Mouse (Mus musculus) C2C12 (cell line): ENCODE results near the gene Defb36.

Experiments
- CEBPB ChIP-seq: IDR thresholded peaks from one replicate; pipeline ENCODE4 v1.6.1; 2011; ENCODE audit warnings: low read depth, mild to moderate bottlenecking, control low read depth, moderate library complexity
- CTCF ChIP-seq: IDR thresholded peaks from one replicate; pipeline ENCODE4 v1.5.1; 2011; ENCODE audit not compliant: control insufficient read depth, insufficient read depth, insufficient read length
- FOSL1 ChIP-seq: IDR thresholded peaks from one replicate; pipeline ENCODE4 v1.8.0; 2011; ENCODE audit warnings: mild to moderate bottlenecking, low read length; ENCODE audit not compliant: poor library complexity, insufficient read depth, severe bottlenecking
- MAX ChIP-seq: IDR thresholded peaks from one replicate; pipeline ENCODE4 v1.6.1; 2011; ENCODE audit warnings: mild to moderate bottlenecking, control low read depth
- MYOD1 ChIP-seq: IDR thresholded peaks from one replicate; pipeline ENCODE4 v1.6.1; 2011; ENCODE audit warnings: low read depth; ENCODE audit not compliant: control insufficient read depth, insufficient read length
- MYOG ChIP-seq: IDR thresholded peaks from one replicate; pipeline ENCODE4 v1.6.1; 2011; ENCODE audit not compliant: control insufficient read depth, insufficient read length; ENCODE audit errors: extremely low read depth
- USF1 ChIP-seq: IDR thresholded peaks from one replicate; pipeline ENCODE4 v1.6.1; 2011; ENCODE audit warnings: low read depth, mild to moderate bottlenecking, control low read depth, moderate library complexity

DNA sequence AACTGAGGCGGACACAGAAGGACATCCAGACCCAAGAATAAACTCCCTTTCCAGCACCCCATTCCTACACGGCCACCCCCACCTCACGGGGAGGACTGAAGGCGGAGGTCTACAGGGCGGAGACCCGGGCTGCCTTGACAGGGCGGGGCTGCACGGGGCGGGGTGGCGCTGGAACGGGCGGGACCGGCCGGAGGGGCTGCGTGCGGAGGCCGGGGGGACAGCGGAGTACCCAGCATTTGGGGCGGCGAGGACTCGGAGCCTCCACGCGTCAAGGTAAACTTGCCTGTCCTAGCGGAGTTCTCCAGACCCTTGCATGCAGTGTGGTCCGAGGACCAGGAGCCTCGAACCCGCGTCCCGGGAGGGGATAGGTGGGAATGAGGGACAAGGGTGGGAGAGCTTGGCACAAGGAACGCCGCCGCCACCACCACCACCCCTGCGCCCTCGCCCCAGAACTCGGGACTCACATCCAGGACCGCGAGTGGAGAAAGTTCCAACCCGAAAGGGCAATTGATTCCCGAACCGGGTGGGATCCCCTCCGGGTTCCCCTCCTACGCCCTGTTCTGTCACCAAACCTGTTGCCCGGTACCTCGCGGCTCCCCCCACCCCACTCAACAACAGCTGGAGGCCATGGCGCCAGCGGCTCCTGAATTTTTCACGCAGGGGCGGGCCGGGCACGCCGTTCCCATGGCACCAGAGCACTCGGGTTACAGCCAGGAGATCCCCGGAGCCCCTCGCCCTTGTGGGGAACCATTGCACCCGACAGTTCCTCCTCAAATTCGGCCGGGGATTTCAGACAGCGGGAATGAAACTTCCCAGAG lies 22.9 kb downstream of the Defb36 start, which contains the start of gene Rem1:
- TF ChIP-seq USF1 (no peak), CTCF (no peak), MYOG (no peak), MAX (no peak), MYOD1 (no peak), FOSL1 (no peak), CEBPB (no peak)
